Mouse (Mus musculus): Measurements from ENCODE around the gene Sobp.

- TF ChIP-seq POLR2A (IDR thresholded peaks at IDR 0.05; ENCODE audit: borderline replicate concordance, low read depth, low read length) (no peak), CTCF (IDR thresholded peaks at IDR 0.05; ENCODE audit: low read depth, low read length) (no peak)
Measured at GRCm38 (mm10) chr10:43106616-43107015, 67.7 kb downstream of the Sobp start.

Measured in bone marrow macrophage, adult 2 months (primary cell).